Mouse (Mus musculus) layer of hippocampus, postnatal 36 days (tissue): ENCODE results near the gene Chst8. TPM values are rescaled to one million over a fixed set of nuclear protein-coding genes. Genes with fewer than 3 reads are reported as not detected.

ENCODE experiments used
- DNase-seq, 2 experiments: peaks; one replicate each; pipeline ENCODE4 v3.0.0; 2022
- total RNA-seq, 2 experiments: library from RNA; stranded (reverse); gene quantifications; 2 replicates each; pipeline ENCODE4 v1.2.3; 2021

Chst8 gene
- total RNA-seq, 2 experiments from 2014 or later: 28.6 to 36.8 TPM

DNA sequence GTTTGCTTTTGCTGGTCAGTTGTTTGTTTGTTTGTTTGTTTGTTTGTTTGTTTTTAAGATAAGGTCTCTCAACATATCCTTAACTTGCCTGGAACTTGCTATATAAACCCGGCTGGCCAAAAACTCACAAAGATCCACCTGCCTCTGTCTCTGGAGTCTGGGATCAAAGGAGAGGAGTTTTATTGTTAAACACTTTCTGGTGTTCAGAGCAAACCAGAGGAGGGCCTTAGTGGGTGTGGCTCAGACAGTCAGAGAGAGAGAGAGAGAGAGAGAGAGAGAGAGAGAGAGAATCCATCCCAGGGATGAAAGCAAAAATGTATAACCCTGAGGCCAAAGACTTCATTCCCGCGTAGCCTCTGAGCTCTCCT is 13.1 kb downstream of the Chst8 start:
- no peak for DNase-seq

DNA sequence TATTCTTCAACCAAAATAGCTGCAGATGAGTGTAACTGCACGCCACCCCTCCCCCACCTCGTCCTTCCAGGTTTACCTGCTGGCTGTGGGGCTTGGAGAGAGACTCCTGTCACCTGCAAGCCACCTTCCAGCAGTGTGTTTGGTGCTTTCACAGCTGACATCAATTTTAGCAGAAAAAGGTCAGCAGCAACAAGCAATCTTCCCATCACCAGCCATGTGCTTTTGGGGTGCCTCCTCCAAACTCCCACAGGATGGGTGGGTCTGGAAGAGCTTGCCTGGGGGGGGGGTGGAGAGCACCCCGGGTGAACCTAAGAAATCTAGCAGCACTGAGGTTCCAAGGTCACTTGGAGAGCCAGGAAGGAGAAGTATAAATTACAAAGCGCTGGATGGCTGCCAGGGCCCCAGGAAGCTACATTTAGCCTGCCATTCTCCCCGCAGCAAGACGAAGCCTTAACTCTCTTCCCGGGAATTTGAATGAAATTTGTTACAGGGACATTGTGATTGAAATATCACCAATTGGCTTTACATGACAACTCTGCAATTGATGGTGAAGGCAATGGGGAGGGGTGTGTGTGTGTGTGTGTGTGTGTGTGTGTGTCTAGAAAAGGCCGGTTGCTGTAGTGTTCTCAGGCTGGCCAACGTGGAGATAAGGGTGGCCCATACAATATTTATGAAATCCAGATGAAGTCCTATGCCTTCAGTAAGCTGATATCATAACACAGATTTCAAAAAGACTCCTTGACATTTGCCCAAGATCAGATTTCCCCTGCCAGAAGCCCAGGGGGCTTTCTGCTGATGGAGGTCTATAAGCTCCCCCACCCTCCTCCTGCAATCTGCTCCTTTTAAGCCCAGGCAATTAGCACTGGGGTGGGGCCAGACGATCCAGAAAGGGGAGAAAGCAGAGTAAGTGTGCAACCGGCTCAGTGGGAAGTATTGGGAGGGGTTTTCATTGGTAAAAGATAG is 13.8 kb downstream of the Chst8 start:
- no peak for DNase-seq

DNA sequence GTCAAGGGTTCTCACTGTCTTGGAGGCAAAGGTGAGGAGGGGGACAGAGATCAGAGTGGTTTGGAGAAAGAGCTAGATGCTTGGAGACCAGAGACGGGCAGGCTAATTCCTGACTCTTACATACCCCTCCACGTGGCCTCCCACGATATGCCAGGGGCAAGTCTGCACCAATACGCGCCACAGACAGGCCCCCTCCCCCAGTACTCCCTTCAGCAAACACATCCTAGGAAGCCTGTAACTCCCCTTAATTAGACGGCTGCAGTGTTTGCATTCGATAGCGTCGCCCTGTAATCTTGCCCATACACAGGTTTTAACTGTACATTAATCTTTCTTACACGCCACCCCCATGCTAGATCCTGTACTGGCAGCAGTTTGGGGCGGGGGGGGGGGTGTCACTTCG is 14.5 kb downstream of the Chst8 start:
- DNase-seq: no peak

DNA sequence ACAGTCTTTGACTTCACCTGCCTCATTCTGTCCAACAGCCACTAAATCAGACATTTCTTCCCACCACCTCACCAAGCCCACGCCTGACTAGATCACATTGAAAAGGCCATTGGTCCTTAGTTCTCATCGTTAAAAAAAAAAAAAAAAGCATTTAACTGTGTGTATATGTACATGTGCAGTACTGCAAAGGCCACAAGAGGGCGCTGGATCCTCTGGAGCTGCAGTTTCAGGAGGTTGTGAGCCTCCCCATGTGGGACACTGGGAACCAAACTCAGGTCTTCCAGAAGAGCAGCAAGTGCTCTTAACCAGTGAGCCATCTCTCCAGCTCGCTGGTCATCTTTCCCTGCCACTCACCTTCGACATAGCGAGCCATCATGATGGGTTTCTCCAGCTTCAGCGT is 22.1 kb downstream of the Chst8 start:
- no peak for DNase-seq

DNA sequence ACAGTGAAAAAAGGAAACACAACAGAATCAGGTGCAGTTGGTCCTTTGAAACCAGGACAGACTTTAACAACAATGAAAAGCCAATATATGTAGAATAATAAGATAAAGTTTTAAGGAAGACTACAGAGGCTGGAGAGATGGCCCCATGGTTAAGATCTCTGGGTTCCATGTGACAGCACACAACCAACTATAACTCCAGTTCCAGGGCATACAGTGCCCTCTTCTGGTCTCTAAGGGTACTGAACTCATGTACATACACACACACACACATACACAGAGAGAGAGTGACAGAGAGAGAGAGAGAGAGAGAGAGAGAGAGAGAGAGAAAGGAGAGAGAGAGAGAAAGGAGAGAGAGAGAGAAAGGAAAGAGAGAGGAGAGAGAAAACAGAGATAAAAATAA is 25.3 kb downstream of the Chst8 start:
- no peak for DNase-seq

DNA sequence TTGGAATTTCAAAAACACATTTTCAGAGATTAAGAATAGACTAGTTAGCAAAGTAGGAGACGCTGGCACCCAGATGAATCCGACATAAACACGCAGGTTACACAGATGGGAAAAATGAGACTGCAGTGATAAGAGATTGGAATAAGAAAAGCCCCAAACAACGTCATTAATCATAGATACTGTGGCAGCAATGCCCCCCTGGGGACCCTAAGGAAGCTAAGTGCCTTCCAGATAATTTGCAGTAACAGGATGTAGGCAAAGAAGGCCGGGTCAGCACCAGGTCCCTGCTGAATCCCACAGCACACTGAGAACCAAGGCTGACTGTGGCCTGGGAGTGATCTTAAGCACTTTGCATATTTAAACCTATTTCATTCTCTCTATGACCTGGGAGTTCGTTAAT is 27.5 kb downstream of the Chst8 start:
- no peak for DNase-seq

DNA sequence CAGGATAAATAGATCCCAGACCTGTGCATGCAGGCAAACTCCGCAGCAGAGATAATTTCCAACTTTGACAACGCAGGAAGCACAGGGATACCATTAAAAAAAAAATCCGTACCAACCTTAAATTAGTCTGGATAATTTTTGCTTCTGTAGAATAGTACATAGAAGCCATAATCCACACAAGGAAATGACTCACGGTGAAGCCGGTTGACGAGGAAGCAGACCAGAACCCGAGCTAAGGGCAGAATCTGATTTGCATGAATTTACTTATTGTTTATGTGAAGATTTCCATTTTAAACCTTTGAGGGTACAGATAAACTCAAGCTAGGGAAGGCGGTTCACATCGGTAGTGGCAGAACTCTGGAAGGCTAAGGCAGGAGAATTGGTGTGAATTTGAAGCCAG is 28.0 kb downstream of the Chst8 start:
- DNase-seq: no peak

DNA sequence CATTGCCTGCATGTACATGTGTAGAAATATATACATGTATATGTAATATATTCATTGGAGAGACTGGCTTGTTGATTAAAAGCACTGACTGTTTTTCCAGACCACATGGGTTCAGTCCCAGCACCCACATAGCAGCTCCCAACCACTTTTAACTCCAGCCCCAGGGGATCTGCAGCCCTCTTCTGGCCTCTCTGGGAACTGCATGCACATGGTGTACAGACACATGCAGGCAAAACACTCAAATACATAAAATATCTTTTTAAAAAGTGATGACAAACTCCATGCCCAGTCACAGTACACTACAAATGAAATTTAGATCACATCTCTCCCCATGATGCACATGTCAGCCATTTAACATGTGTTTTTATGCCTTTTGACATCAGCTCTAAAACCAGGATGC is 30.5 kb downstream of the Chst8 start:
- no peak for DNase-seq

DNA sequence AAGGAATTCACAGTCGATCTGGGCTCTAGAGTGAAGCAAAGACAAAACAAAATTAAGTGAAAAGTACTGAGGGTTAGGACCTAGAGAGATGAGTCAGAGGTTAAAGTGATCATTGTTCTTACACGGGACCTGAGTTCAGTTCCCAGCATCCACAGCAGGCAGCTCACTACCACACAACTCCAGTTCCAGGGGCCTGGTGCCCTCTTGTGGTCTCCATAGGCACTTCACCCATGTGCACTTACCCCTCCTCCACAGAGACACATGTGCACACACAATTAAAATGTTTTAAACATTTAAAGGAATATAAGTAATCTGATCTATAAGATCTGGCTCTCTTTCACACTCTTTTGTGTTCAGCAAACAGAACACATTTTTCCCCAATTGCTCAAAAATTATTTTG is 31.3 kb downstream of the Chst8 start:
- no peak for DNase-seq

DNA sequence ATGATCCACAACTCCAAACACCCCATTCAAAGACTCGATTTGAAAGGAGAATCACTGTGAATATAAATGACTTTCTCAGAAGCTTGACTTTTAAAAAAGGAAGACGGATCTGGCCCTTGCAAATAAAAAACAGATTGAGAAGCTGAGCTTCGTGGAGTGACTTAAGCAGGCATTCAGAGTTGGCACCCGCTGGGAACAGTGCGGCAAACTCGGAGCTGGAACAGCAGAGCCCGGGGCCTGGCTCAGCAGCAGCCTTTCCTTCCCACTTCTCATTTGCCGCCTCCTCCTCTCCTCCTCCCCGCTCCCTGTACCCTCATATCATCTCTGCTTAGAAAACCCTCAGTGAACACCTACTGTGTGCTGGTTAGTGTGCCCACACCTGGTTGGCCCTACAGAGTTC is 34.1 kb downstream of the Chst8 start:
- peak; percentile 67 to 68 for DNase-seq

DNA sequence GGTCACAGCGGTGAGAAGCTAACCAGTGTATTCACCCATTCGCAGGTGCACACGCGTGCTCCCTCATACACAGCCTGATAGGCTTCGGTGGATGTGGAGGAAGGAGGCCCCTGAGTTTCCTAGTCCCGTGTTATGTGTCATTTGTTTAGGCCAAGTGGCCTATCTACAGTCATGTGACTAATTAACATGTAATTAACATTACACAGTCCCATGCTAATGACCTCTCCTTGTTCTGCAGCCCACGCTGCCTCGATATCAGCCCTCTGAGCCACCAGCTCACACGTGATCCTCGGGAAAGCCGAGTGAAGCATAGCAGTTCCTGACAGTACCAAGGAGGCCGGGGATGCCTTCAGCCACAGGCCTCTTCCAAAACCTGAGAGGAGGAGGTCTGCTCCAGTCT is 36.9 kb downstream of the Chst8 start:
- no peak for DNase-seq

DNA sequence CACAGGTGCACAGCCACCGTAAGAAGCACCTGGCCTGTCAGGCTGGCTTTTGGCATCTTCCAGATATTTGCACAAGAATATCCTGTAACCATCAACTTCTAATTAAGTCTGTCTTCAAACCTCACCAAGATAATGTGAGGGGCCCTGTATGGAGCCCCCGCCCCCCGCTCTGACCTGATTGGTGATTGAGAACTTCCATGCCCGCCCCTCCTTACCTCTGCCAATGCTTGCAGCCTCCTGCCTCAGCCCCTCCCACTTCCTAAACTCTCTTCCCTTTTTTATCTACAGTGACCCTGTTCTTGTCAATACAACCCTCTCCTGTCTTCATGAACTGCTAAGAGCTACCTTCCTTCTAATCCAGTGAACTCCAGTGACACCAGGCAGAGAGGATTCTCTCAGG is 37.6 kb downstream of the Chst8 start:
- DNase-seq: no peak

DNA sequence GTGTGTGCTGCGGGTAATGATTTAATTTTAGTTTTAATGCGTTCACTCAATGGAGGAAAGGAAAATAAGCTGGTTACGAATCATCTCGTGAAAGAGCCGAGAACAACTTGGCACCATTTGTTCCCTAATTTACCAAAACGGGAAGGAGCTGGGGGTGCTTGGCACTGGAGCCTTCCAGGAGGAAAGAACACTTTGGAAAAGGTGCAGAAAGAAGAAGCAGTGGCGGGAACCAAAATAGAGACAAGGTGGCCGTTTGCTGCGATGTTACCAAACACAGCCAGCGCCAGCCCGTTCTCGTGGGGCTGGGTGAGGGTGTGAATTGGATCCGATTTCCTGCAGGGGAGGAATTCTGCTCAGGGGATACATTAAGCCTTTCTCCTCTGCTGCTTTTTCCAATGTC is 38.5 kb downstream of the Chst8 start:
- peak; percentile 53 to 56 for DNase-seq

DNA sequence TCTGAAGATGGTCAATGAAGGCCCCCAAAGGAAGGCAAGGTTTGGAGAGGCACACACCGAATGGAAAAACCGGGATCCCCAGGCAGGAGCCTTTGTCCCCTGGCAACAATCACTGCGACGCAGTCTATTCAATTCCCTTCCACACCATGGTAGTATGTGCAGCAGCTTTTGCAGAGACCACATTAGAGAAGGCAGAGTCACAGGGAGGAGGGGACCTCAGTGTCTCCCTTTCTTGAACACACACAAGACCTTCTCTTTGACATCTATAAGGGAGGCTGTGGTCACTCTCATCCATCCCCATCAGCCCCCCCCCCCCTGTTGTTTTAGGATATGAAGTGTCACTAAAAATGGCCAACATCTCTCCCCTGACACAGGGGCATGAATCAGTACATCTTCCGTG is 39.2 kb downstream of the Chst8 start:
- no peak for DNase-seq

DNA sequence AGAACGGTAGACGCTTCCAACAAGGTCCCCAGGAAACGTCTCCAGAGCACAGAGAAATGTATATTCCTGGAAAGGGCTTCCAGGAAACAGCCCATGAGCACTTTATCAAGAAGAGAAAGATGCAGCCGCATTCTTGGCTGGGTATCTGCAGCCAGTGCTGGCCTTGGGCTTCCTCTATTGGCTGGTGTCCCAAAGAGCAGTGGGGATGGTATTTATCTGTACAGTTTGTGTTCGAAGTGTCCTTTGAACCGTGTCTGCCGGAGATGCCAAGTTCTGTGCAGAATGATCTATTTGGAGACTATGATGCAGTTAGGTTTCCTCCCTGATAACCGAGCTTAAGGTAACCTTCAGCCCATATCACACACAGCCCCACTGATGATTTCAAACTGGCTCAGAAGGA is 43.0 kb downstream of the Chst8 start:
- DNase-seq: no peak

DNA sequence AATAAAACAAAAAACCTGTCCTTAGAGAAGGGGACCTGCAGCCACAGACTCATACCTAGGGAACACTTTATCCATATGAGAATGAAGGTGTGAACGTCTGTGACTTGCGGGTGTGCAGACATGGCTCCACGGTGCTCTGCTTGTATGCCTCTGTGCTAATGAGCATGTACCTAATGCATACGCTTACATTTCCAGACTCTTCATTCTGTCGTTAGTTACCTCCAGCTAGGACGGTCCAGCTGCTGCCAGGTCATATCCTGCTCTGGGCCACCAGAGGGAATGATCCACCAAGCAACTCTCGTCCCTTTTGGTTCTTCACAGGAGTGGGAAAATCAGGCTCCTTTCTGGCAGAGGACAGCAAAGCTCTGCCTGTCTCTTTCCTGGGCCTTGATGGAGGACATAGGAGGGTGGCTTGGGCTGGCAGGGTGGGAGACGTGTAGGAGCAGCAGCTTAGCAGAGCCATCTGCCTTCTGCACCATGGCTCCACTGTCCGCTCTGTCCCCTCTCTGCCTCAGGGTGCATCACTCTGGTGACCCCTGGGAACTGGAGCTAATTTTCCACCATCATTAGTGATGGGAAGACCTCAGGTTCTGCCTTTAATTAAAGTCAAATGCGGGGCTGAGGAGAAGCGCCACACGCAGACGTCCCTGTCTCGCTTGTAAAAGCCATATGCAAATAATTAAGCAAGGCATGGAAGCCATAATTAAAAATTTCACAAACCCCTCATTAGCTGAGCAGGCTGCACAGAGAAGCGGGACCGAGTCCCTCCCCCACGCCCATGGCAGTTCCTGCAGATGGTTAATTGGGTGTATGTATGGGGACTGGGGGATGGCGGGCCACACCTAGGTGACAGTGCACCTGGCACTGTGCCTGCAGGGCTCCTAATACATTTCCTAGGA is 48.0 kb downstream of the Chst8 start:
- DNase-seq: no peak

DNA sequence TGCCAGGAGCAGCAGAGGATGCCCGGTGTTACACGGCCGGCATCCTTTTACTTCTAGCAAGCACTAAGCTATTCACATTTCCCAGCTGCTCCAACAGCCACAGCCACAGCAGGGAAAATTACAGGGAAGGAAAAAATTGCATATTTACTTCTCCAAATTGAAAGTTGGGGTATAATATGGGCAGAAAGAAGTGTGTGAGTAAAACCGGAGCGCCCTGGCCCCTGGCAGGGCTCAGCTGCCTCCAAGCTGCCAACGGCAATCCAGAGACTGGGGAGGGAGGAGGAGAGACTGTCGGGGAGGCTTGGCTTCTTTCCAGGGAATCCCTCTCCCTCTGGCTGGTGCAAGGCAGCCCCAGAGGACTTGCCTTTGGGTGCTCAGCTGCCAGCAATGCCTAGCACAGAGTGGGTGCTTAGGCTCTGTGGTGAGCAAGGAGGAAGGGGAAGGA is 53.1 kb downstream of the Chst8 start:
- DNase-seq: peak; percentile 50 to 61

DNA sequence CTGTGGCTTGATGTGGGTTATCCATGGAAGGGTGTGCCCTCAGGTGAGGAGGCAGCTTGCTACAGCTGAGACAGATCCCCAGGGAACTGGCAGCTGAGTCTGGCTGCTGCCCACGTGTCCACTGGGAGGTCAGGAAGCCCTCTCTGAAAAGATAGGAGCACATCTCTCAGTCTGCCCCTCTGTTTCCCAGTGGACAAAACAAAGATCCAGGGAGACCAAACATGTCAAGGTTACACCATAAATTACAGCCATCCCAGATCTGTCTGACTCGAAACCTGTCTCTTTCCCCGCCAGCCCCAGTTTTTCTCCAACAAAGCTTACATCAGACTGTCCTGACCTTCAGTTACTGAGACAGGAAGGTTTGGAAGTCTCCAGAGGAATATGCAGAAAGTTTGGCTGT is 53.8 kb downstream of the Chst8 start:
- DNase-seq: no peak

DNA sequence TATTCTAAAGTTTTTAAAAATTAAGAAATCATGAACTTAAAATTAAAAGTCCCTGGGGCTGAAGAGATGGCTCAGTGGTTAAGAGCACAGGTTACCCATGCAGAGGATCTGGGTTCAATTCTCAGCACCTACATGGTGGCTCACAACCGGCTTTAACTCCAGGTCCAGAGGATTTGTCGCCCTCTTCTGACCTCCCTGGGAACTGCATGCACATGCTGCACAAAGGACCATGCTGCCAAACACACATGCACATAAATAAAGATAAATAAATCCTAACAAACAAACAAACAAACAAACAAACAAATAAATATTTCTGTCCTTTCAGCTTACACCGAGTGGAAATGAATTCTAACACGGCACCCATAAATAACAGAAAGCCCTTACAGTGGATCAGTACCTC is 55.0 kb downstream of the Chst8 start:
- no peak for DNase-seq

DNA sequence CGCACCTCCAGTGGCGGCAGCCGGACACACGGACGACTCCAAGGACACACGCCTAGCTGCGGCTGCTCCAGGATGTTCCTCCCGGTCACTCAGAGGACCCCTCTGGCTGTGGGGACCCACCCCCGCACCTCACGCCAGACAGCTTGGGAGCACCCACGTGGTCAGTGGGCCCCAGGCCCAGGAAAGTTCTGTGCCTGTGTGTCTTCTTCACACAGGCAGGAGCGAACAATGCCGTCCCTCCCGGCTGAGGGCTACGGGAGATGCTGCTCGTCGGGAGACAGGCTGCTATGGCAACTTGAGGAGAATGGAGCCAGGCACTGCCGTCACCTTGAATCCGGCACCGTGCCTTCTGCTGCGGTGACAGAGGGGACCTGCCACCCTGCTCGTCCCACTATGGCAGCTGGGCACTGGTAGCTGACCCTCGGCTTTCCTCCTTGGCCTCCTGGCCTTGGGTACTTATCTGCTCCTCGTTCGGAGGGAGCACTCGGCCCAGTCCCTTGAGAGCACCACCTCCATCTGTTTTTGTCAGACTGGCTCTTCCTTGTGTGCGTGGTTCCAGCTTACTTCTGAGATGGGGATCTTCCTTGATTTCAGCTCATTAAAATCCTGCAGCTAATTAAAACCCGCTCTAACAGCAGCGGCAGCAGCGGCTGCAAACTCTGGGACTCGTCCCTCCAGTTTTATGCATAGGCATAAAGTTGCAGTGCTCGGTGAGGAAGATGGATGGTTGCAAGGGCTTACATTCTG is 59.2 kb downstream of the Chst8 start:
- DNase-seq: peak; percentile 37 to 45

DNA sequence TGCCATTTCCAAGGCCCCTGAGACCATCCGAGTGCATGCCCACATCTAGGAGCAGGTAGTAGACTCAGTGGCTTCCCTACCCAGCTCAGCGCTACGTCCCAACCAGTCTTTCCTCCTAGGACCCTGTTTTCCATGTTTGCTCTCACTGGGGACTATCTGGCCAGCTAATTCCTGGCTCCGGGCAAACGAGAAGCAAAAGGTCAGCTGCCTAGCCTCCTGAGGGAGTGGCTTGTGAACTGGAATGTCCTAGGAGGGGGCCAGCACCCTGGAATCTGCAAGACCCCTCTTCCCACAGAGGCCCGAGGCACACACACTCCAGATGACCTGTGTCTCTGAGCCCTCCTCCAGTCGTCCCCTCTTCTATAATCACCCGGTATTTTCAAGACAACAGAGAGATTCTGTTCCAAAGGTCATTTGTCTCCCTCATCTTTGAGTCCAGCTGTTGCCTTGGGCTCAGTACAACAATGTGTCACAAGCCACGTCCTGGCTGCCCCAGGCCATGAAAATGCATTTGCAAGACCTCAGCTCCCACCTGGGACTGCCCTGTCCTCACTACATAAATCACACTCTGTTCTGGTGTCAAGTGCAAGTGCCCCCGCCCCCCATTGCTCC is 60.3 kb downstream of the Chst8 start:
- no peak for DNase-seq

DNA sequence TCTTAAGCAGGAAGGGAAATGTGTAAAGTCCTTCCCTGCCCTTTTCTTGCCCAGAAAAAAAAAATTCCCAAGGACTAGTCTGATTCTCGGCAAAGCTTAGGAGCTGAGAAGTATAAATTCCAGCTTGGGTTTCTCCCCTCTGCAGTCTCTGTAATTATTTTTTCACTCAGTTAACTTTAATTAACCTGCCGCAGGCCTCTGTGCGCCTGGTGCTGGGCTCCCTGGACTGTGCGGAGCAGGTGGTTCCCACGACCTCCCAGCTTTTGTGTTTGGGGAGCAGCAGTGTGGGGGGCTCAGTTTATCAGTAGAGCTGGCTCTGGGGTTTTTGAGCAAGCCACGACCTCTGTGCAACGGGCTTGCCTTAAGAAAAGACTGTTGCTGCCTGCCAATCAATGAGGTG is 62.2 kb downstream of the Chst8 start:
- no peak for DNase-seq
